In genomic region chr3:128471111-128471510, GRCm38 (mm10) we compare ENCODE assay signal across 8 mouse cellular contexts.
DNase-seq lines count a peak whose midpoint lies in the region.

No protein-coding gene starts in this region.

- peak; percentile 64 to 70 for DNase-seq in cerebellum, postnatal 10 days
- DNase-seq in cerebellum, adult 8-10 months, result no peak
- DNase-seq in kidney, postnatal 14 days, result peak; percentile 12
- no peak for DNase-seq in kidney, postnatal 25 days
- DNase-seq in R1 (ENCODE audit: low read depth, low spot score), result peak; percentile 4
- DNase-seq in large intestine, adult 2 months (ENCODE audit: low read depth, low spot score), result peak; percentile 2
- no peak for DNase-seq in layer of hippocampus, adult 9-10 months (ENCODE audit: low spot score)
- DNase-seq in thymus, adult 18-20 months, result no peak

- 34% methylated on average over 3 of the region's 3 CpGs for WGBS in large intestine, adult 2 months

Comparison
In these comparisons a context has a peak if more than half of its experiments do, and no peak if none do; other contexts are left out.
1. DNase-seq: peak in cerebellum, postnatal 10 days (2 of 2), kidney, postnatal 14 days (single experiment), R1 (single experiment) and large intestine, adult 2 months (single experiment); none in cerebellum, adult 8-10 months (single experiment), kidney, postnatal 25 days (0 of 2), layer of hippocampus, adult 9-10 months (single experiment) and thymus, adult 18-20 months (0 of 2).